Mouse (Mus musculus) myocyte (in vitro differentiated cells): ENCODE measurements at regions not wholly inside any gene's neighbourhood (a gene's known extent, or its start where the extent isn't known, plus 50 kb on each side); places are given as distances from the start of the nearest gene placed in this dataset.

Source experiments
- POLR2A ChIP-seq: IDR thresholded peaks from one replicate; pipeline ENCODE4 v1.6.1; 2011; ENCODE audit warnings: low read depth, mild to moderate bottlenecking, control low read depth, moderate library complexity; ENCODE audit not compliant: insufficient read length
- POLR2AphosphoS2 ChIP-seq: IDR thresholded peaks from one replicate; pipeline ENCODE4 v1.6.1; 2011; ENCODE audit warnings: low read depth, control low read depth; ENCODE audit not compliant: insufficient read length

DNA sequence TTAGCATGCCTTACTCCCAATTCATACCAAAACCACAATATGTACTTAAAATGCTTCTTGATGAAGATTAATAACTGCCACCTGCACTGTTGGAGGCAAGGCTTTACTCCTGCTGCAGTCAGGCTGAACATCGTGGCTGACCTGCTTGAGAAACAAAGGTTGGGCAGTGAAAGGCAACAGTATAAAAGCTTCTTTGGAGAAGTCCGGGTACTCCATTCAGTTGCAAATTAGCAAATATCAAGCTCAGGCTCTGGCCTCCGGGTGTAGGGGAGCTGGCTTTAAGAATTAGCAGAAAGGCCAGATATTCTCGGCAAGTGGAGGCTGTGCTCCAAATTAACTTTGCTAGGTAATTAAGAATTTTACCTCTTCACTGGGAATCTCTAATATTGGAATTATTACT is 197.1 kb downstream of the Car8 start:
- TF ChIP-seq POLR2A, result no peak
- TF ChIP-seq POLR2AphosphoS2, result no peak
